Mouse (Mus musculus): Measurements from ENCODE around the gene Fam131a. TPM values are rescaled to one million over a fixed set of nuclear protein-coding genes. Genes with fewer than 3 reads are reported as not detected.

Gene Fam131a
- polyA plus RNA-seq, 1 experiment from 2014 or later: 5.2 TPM

DNA sequence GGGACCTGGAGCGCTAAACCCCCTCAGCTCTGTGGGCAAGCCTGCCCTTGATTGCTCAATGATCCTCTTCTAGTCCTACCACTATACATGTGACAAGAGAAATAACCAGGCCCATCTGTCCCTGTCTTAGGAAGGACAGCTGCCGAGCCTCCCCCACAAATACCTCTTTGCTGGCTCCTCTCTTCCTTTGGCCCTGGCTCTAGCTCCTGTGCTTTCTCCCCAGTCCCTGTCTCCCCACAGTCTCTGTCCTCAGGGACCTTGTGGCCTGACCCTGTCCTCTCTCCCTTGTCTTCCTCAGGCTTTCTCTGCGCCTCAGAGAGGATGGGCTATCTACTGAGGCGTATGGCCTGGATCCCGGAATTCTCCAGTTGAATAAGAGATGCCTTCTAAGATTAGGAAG, 38.6 kb downstream of the Fam131a start:
- H3K36me3 ChIP-seq: no peaks in the 10 kb centered on the region
- H3K4me2 ChIP-seq: no peak overlapping the region
- WGBS: 61% methylated on average over 5 of the region's 5 CpGs
- no peak for ATAC-seq (ENCODE audit: insufficient number of reproducible peaks, low FRiP score)
- H3K27me3 ChIP-seq (replicated peaks): peaks cover 52% of the 10 kb centered on the region
- peaks cover 19% of the 10 kb centered on the region for H3K4me1 ChIP-seq (replicated peaks)
- H3K9me3 ChIP-seq (replicated peaks): no peaks in the 10 kb centered on the region
- no peak overlapping the region for H3K4me3 ChIP-seq
- H3K27ac ChIP-seq (ENCODE audit: poor library complexity, severe bottlenecking): no peak overlapping the region
- no peak overlapping the region for H3K9ac ChIP-seq

DNA sequence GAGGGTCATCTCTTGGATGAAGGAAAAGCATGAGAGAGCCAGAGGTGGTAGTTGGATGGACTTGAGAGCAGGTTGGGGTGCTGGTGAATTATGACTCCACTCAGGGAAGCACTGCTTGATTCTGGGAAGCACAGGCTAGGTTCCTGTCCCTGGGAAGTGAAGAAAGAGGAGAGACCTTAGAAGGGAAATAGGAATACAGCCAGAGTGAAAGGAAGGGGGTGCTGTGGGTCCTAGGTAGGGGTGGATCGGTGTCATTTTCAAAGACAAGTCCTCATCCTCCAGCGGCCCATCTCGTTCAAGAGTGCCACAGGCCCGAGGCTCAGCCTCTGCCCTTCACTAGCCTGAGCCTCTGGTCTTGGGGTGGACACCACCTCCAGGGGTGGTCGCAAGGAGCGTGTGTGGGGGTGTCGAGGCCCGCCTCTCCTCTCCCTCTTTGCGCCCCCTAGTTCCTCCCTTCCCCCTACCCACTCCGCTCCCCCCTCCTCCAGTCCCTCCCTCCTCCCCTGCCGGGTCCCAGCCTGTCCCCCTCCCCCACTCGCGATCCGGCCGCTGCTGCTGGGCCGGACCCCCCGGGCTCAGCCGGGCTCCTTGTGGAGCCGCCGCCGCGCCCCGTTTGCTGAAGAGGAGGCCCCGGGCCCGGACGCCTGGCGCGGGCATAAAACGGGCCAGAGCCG, 39.3 kb downstream of the Fam131a start:
- Histone ChIP-seq H3K9ac (peak overlapping the region; percentile 79), H3K27me3 (replicated peaks) (peaks cover 59% of the 10 kb centered on the region), H3K27ac (ENCODE audit: poor library complexity, severe bottlenecking) (no peak overlapping the region), H3K4me3 (peak overlapping the region; percentile 71), H3K4me1 (replicated peaks) (peaks cover 19% of the 10 kb centered on the region), H3K4me2 (peak overlapping the region; percentile 99), H3K9me3 (replicated peaks) (no peaks in the 10 kb centered on the region), H3K36me3 (no peaks in the 10 kb centered on the region)
- 0 out of 2 replicates have a peak, but pooled peaks have one; percentile 9 for ATAC-seq (ENCODE audit: insufficient number of reproducible peaks, low FRiP score)
- WGBS: 1% methylated on average over 27 of the region's 30 CpGs

DNA sequence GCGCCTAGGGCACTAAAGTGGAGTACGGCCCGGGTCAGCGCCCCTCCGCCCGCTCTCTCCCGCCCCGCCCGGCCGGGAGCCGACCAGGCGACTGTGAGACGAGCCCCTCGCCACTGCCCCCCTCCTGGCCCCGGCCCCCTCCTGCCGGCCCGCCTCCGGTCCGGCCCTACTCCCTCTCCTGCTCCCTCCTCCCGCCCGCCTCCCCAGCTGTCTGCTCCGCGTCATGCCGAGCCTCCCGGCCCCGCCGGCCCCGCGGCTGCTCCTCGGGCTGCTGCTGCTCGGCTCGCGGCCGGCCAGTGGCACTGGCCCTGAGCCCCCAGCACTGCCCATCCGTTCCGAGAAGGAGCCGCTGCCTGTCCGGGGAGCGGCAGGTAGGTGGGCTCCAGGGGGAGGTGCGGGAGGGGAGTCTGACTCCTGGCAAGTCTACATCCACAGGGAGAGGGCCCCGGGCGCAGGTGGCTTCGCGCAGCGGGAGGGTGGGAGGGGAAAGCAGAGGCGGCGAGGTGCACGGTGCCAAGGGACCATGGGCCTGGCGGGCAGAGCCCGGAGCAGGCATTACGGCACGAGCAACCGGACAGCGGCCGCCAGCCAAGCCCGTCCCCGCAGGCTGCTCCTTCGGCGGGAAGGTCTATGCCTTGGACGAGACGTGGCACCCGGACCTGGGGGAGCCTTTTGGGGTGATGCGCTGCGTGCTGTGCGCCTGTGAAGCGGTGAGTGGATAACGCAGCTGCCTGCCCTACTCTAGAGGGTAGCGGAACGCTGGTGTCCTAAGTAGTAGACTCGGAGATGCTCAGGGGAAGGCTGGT, 40.1 kb downstream of the Fam131a start, which contains the start of gene Chrd:
TSS of gene Chrd (plus strand) at position 203 of the 806 bp plus-strand sequence.
- WGBS: 1% methylated on average over 58 of the region's 70 CpGs
- Histone ChIP-seq H3K9ac (peak within 1 kb of the TSS; percentile 79), H3K27me3 (replicated peaks) (peaks cover 62% of the 10 kb centered on the region), H3K4me2 (peak within 1 kb of the TSS; percentile 99), H3K9me3 (replicated peaks) (no peaks in the 10 kb centered on the region), H3K4me1 (replicated peaks) (peaks cover 19% of the 10 kb centered on the region), H3K36me3 (no peaks in the 10 kb centered on the region), H3K4me3 (peak within 1 kb of the TSS; percentile 71), H3K27ac (ENCODE audit: poor library complexity, severe bottlenecking) (no peak within 1 kb of the TSS)
- ATAC-seq (ENCODE audit: insufficient number of reproducible peaks, low FRiP score): peak; percentile 71

DNA sequence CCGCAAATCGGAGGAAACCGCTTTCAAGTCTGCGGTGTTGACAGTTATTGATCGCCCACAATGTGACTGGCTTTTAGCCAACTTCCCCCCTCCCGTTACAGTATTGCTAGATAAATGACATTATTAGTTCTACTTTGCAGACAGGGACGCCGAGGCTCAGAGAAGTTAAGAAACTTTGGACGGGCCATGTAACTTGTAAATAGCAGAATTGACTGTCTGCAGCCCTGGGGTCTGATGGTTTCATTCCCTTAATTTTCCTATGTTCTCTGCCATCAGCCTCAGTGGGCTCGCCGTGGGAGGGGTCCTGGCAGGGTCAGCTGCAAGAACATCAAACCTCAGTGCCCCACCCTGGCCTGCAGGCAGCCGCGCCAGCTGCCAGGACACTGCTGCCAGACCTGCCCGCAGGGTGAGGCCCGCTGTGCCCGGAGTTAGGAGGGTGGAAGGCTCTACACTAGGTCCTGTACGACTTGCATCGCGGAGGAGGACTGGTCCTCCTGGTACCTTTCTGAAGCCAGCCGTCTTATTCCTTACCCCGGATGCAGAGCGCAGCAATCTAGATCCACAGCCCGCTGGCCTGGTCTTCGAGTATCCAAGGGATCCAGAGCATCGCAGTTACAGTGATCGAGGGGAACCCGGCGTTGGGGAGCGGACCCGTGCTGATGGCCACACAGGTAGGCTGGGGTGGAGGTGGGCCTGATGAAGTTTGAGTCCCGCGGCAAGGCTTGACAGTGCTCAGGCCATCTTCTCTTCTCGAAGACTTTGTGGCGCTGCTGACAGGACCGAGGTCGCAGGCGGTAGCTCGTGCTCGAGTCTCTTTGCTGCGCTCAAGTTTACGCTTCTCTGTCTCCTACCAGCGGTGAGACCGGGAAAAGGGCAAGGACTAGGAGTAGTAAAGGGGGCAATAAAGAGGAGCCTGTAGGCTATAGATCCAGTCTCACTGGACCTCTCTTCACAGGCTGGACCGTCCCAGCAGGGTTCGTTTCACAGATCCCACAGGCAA, 41.0 kb downstream of the Fam131a start, which contains the start of gene Thpo:
TSS of gene Thpo (minus strand) at position 781 of the 1,000 bp plus-strand sequence.
- Histone ChIP-seq H3K27me3 (replicated peaks) (peaks cover 68% of the 10 kb centered on the region), H3K27ac (ENCODE audit: poor library complexity, severe bottlenecking) (no peak within 1 kb of the TSS)

DNA sequence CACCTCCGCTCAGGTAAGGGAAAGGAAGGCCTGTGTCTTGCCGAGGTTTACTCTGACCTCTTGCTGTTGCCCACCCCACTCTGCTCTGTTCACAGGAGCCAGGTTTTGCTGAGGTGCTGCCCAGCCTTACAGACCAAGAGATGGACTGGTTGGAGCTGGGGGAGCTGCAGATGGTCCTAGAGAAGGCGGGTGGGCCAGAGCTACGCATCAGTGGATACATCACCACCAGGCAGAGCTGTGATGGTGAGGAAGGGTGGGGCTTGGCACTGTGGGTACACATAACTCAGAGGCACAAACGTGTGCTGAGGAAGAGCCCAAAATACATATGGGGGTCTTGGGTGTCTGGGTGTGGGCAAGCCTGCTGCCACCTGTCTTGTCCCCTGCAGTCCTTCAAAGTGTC, 42.6 kb downstream of the Fam131a start:
- 68% methylated on average over 5 of the region's 5 CpGs for whole genome bisulfite sequencing
- Histone ChIP-seq H3K27me3 (replicated peaks) (peaks cover 68% of the 10 kb centered on the region), H3K36me3 (no peaks in the 10 kb centered on the region), H3K9ac (no peak overlapping the region), H3K4me1 (replicated peaks) (peaks cover 19% of the 10 kb centered on the region), H3K27ac (ENCODE audit: poor library complexity, severe bottlenecking) (no peak overlapping the region), H3K4me2 (no peak overlapping the region), H3K9me3 (replicated peaks) (no peaks in the 10 kb centered on the region), H3K4me3 (no peak overlapping the region)
- ATAC-seq (ENCODE audit: insufficient number of reproducible peaks, low FRiP score): no peak

More for the DNA sequence above, 41.0 kb downstream of the Fam131a start, which contains the start of gene Thpo:
- Histone ChIP-seq H3K4me1 (replicated peaks) (peaks cover 19% of the 10 kb centered on the region), H3K9ac (peak within 1 kb of the TSS; percentile 79), H3K4me2 (peak within 1 kb of the TSS; percentile 99), H3K9me3 (replicated peaks) (no peaks in the 10 kb centered on the region), H3K4me3 (peak within 1 kb of the TSS; percentile 71), H3K36me3 (no peaks in the 10 kb centered on the region)
- no peak for ATAC-seq (ENCODE audit: insufficient number of reproducible peaks, low FRiP score)
- 2% methylated on average over 45 of the region's 45 CpGs for WGBS

DNA sequence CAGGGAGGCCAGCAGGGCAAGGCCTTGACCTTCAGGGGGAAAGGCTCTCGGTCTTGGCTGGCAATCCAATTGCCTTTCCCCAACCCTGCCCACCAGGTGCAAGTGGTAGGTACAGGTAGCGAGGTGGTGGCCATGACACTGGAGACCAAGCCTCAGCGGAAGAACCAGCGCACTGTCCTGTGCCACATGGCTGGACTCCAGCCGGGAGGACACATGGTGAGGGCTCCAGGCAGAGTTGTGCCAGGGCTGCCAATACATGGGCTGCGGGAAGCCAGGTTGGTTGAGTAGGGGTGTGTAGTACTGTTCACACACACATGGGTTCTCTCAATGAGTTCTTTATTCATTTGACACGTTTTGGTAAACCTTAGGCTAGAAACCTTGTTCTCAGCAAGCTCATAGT, 43.1 kb downstream of the Fam131a start:
- Histone ChIP-seq H3K4me3 (no peak overlapping the region), H3K36me3 (no peaks in the 10 kb centered on the region), H3K27ac (ENCODE audit: poor library complexity, severe bottlenecking) (no peak overlapping the region), H3K27me3 (replicated peaks) (peaks cover 68% of the 10 kb centered on the region), H3K4me2 (no peak overlapping the region), H3K4me1 (replicated peaks) (peaks cover 19% of the 10 kb centered on the region), H3K9ac (no peak overlapping the region), H3K9me3 (replicated peaks) (no peaks in the 10 kb centered on the region)
- WGBS: 81% methylated on average over 7 of the region's 7 CpGs
- ATAC-seq (ENCODE audit: insufficient number of reproducible peaks, low FRiP score): no peak

DNA sequence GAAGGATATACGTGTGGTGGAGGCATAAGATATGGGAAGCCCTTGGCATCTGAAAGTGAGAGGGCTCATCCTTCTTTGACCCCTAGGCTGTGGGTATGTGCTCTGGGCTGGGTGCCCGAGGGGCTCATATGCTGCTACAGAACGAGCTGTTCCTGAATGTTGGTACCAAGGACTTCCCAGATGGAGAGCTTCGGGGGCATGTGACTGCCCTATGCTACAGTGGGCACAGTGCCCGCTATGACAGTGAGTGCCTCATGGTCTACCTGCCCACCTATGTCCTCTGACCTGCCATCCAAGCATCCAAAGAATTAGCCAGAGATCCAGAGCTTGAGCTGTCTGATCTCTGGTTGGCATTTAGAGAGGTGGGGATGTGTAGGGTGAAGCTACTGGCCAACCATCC, 43.8 kb downstream of the Fam131a start:
- H3K27me3 ChIP-seq (replicated peaks): peaks cover 62% of the 10 kb centered on the region
- 80% methylated on average over 5 of the region's 5 CpGs for WGBS

DNA sequence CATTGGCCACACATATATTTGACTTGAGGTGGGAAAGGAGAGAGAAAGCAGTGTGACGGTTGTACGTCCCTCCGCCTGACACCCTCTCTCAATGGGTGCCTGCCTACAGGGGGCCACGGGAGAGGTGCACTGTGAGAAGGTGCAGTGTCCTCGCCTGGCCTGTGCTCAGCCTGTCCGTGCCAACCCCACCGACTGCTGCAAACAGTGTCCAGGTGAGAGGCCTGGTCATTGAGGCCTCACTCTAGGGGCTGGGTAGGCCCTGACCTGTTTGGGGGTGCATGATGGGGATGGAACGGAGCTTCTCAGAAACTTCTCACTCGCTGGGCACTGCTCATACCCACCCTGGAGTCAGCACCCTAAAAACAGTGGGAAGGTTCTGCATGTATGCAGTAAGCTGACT, 46.8 kb downstream of the Fam131a start:
- Histone ChIP-seq H3K4me2 (no peak overlapping the region), H3K36me3 (no peaks in the 10 kb centered on the region), H3K4me1 (replicated peaks) (no peaks in the 10 kb centered on the region), H3K9me3 (replicated peaks) (no peaks in the 10 kb centered on the region), H3K27ac (ENCODE audit: poor library complexity, severe bottlenecking) (no peak overlapping the region), H3K27me3 (replicated peaks) (peaks cover 40% of the 10 kb centered on the region), H3K9ac (no peak overlapping the region), H3K4me3 (no peak overlapping the region)
- ATAC-seq (ENCODE audit: insufficient number of reproducible peaks, low FRiP score): no peak
- 76% methylated on average over 9 of the region's 9 CpGs for WGBS

More for the DNA sequence above, 43.8 kb downstream of the Fam131a start:
- no peak for ATAC-seq (ENCODE audit: insufficient number of reproducible peaks, low FRiP score)
- Histone ChIP-seq H3K4me3 (no peak overlapping the region), H3K36me3 (no peaks in the 10 kb centered on the region), H3K4me1 (replicated peaks) (peaks cover 19% of the 10 kb centered on the region), H3K9ac (no peak overlapping the region), H3K27ac (ENCODE audit: poor library complexity, severe bottlenecking) (no peak overlapping the region), H3K9me3 (replicated peaks) (no peaks in the 10 kb centered on the region), H3K4me2 (no peak overlapping the region)

DNA sequence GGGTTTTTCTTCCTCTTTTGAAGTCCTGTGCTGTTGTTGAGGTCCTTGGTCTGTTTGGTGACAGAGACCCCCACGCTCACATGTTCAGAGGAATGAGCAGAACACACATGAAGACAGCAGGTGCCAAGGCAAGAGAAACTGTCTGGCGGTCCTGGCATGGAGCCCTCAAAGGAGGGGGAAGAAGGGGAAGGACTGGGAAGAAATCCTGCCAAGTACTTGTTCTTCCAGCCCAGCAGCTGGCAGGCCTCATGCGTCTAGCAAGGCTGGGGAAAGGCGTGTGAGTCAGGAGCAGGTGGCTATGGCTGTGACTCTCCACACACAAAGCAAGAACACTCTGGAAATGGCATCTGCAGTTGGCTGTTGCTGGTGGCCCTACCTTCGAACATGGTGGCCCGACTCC, 53.6 kb downstream of the Fam131a start:
- Histone ChIP-seq H3K4me3 (no peak overlapping the region), H3K9ac (no peak overlapping the region), H3K36me3 (no peaks in the 10 kb centered on the region), H3K27me3 (replicated peaks) (no peaks in the 10 kb centered on the region), H3K9me3 (replicated peaks) (no peaks in the 10 kb centered on the region), H3K27ac (ENCODE audit: poor library complexity, severe bottlenecking) (no peak overlapping the region), H3K4me1 (replicated peaks) (no peaks in the 10 kb centered on the region), H3K4me2 (no peak overlapping the region)
- no peak for ATAC-seq (ENCODE audit: insufficient number of reproducible peaks, low FRiP score)
- WGBS: 74% methylated on average over 6 of the region's 6 CpGs

DNA sequence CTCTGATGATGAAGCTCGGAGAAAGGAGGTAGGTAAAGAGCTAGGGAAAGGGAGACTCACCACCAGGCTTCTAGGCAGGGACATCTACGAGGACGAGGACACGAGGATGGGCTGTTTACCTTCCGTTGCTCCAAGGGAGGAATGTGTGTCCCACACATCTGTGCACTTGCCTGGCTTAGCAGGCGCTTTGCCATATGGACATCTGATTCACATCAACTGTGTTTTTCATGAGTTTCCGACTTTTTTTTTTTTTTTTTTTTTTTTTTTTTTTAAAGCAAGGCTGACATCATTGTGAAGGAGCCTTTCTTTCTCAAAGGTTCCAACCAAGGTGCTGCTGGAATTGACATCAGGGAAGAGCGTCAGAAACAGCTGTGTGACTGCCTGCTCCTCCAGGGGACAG, 57.5 kb downstream of the Fam131a start:
- 47% methylated on average over 8 of the region's 8 CpGs for WGBS
- Histone ChIP-seq H3K4me1 (replicated peaks) (no peaks in the 10 kb centered on the region), H3K9ac (no peak overlapping the region), H3K27ac (ENCODE audit: poor library complexity, severe bottlenecking) (no peak overlapping the region), H3K9me3 (replicated peaks) (0 out of 2 replicates have a peak, but pooled peaks cover 2% of the 10 kb centered on the region), H3K4me3 (no peak overlapping the region), H3K4me2 (no peak overlapping the region), H3K27me3 (replicated peaks) (no peaks in the 10 kb centered on the region), H3K36me3 (no peaks in the 10 kb centered on the region)
- no peak for ATAC-seq (ENCODE audit: insufficient number of reproducible peaks, low FRiP score)
